Mouse (Mus musculus) intestine, embryonic 14.5 days (tissue): ENCODE measurements around the gene Gm21976. TPM values are rescaled to one million over a fixed set of nuclear protein-coding genes. Genes with fewer than 3 reads are reported as not detected.

Experiments used
- ATAC-seq: fragments of 200-750 bp; cut with Nextera tagmentation; replicated peaks from 2 replicates; pipeline ENCODE4 v1.8.0; 2017; ENCODE audit warnings: low read depth, moderate number of reproducible peaks, moderate TSS enrichment, moderate library complexity; ENCODE audit not compliant: low FRiP score, low TSS enrichment
- DNase-seq: peaks from one replicate; pipeline ENCODE4 v3.0.0-alpha.2; 2018; ENCODE audit warnings: low spot score
- H3K27ac ChIP-seq: fragments of 300-500 bp; sonication (generic); 2 replicates; pipeline ENCODE4 v1.5.1; 2014; ENCODE audit warnings: low read depth, mild to moderate bottlenecking, control low read depth
- H3K27me3 ChIP-seq: fragments of 300-500 bp; sonication (generic); replicated peaks from 2 replicates; pipeline ENCODE4 v1.6.1; 2014; ENCODE audit warnings: low read length, control low read depth; ENCODE audit not compliant: control insufficient read depth, insufficient read depth
- H3K36me3 ChIP-seq: fragments of 300-500 bp; sonication (generic); 2 replicates; pipeline ENCODE4 v1.6.1; 2014; ENCODE audit warnings: low read length, control low read depth; ENCODE audit not compliant: control insufficient read depth, insufficient read depth
- H3K4me1 ChIP-seq: fragments of 300-500 bp; sonication (generic); replicated peaks from 2 replicates; pipeline ENCODE4 v1.6.1; 2014; ENCODE audit warnings: low read length, control low read depth, mixed read lengths; ENCODE audit not compliant: control insufficient read depth, insufficient read depth
- H3K4me2 ChIP-seq: fragments of 300-500 bp; sonication (generic); 2 replicates; pipeline ENCODE4 v1.6.1; 2014; ENCODE audit warnings: low read length
- H3K4me3 ChIP-seq: fragments of 300-500 bp; sonication (generic); 2 replicates; pipeline ENCODE4 v1.5.1; 2014; ENCODE audit warnings: low read depth, low read length, control low read depth, mixed read lengths
- H3K9ac ChIP-seq: fragments of 300-500 bp; sonication (generic); 2 replicates; pipeline ENCODE4 v1.6.1; 2014; ENCODE audit warnings: mild to moderate bottlenecking, low read length
- H3K9me3 ChIP-seq: fragments of 300-500 bp; sonication (generic); 2 replicates; pipeline ENCODE4 v1.6.1; 2016; ENCODE audit warnings: low read length, control low read depth; ENCODE audit not compliant: control insufficient read depth
- WGBS: fragments of 180-500 bp; shearing (Covaris S2); extraction: QIAGEN DNeasy Blood & Tissue Kit; methylation state at CpG from one replicate; pipeline ENCODE4 v1.1.7; 2014; 5-methylcytosine and 5-hydroxymethylcytosine counted together
- polyA plus RNA-seq: library from polyadenylated mRNA; unstranded; fragments of >200 nt; fragmentation: Nextera tagmentation; extraction: Ambion mirVana; gene quantifications from 2 replicates; pipeline ENCODE4 v1.2.1, GENCODE M21; 2014

Gene Gm21976
- polyA plus RNA-seq, 1 experiment from 2014 or later: not detected

DNA sequence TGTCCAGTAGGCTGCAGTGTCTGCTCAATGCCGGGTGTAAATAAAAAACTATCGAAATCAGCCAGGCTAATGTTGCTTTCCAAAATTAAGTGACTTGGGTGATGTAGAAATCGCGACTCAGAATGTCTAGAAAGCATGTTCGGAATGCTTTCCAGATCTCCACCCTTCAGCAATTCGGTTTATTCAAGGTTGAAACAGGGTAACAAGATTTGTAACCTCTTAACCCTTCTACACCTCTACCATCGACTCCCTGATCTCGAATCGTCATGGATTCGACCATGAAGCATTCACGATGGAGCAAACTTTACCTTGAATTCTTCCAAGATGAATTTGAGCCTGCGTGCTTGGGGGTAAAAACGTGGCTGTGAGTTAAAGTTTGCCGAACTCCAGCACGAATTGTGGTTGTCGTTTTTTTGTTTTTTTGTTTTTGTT is 37.6 kb downstream of the Gm21976 start:
- ATAC-seq (no peak), DNase-seq (peak; percentile 61)
- H3K4me1 ChIP-seq: peaks cover 11% of the 10 kb centered on the region
- H3K27me3 ChIP-seq: no peaks in the 10 kb centered on the region
- H3K4me3 ChIP-seq: peak overlapping the region; percentile 93
- 4% methylated on average over 16 of the region's 16 CpGs for WGBS
- H3K27ac ChIP-seq: peak overlapping the region; percentile 91
- peak overlapping the region; percentile 97 for H3K9ac ChIP-seq
- H3K9me3 ChIP-seq: no peaks in the 10 kb centered on the region
- peaks cover 23% of the 10 kb centered on the region for H3K36me3 ChIP-seq
- H3K4me2 ChIP-seq: peak overlapping the region; percentile 64

GRCm38 (mm10) chr13:98317911-98318310 is 38.2 kb downstream of the Gm21976 start:
- Histone ChIP-seq H3K4me1 (peaks cover 11% of the 10 kb centered on the region), H3K36me3 (peaks cover 17% of the 10 kb centered on the region), H3K9ac (no peak overlapping the region), H3K27ac (no peak overlapping the region), H3K27me3 (no peaks in the 10 kb centered on the region), H3K4me2 (peak overlapping the region; percentile 64), H3K4me3 (no peak overlapping the region; the same call in 1 of the 2 replicates), H3K9me3 (no peaks in the 10 kb centered on the region)
- WGBS: 88% methylated on average over 6 of the region's 6 CpGs
- ATAC-seq (no peak), DNase-seq (no peak)

DNA sequence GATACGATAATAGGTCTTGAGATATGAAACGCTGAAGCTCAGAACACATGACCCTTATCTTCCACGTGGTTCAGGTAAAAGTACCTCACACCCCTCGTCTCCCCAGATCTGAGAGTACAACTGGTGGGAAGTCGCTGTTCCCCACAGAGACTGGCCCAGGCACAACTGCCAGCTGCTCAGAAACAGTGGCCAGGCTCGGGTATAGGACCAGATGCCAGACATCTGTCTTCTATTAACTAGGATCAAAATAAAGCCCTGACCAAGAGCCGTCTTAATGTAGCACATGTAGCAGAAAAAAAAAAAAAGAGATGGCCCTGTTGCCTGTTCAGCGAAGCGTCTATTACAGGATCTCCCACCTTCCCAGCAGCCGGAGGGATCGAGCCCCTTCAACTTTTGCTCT is 45.3 kb downstream of the Gm21976 start:
- no peak overlapping the region for H3K4me3 ChIP-seq
- no peak overlapping the region for H3K4me2 ChIP-seq
- ATAC-seq (no peak), DNase-seq (no peak)
- no peaks in the 10 kb centered on the region for H3K36me3 ChIP-seq
- no peak overlapping the region for H3K27ac ChIP-seq
- WGBS: 88% methylated on average over 11 of the region's 11 CpGs
- no peaks in the 10 kb centered on the region for H3K4me1 ChIP-seq
- no peaks in the 10 kb centered on the region for H3K27me3 ChIP-seq
- H3K9me3 ChIP-seq: no peaks in the 10 kb centered on the region
- H3K9ac ChIP-seq: no peak overlapping the region

DNA sequence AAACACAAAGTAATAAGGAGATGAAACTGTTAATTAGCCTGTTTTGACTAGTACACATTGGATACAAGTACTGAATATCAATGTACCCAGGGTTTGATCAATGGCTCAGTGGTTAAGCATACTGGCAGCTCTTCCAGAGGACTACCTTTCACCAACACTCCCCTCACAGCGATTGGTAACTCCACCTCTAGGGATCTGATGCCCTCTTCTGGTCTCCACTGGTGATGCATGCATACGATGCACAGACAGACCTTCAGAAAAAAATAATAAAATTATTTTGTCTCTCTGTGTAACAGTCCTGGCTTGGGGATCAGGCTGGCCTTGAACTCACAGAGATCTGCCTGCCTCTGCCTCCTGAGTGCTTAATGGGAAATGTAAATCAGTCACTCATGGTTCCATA is 52.4 kb downstream of the Gm21976 start:
- WGBS: 63% methylated on average over 2 of the region's 2 CpGs
- H3K36me3 ChIP-seq: no peaks in the 10 kb centered on the region
- ATAC-seq: no peak
- H3K4me2 ChIP-seq: no peak overlapping the region
- H3K4me3 ChIP-seq: no peak overlapping the region
- no peaks in the 10 kb centered on the region for H3K9me3 ChIP-seq
- H3K27ac ChIP-seq: no peak overlapping the region
- DNase-seq: no peak
- H3K9ac ChIP-seq: no peak overlapping the region
- H3K4me1 ChIP-seq: no peaks in the 10 kb centered on the region
- H3K27me3 ChIP-seq: no peaks in the 10 kb centered on the region

GRCm38 (mm10) chr13:98336205-98336604 is 56.5 kb downstream of the Gm21976 start:
- 86% methylated on average over 1 of the region's 1 CpGs for WGBS
- Histone ChIP-seq H3K27ac (no peak overlapping the region), H3K27me3 (no peaks in the 10 kb centered on the region), H3K4me2 (no peak overlapping the region), H3K9ac (no peak overlapping the region), H3K36me3 (no peaks in the 10 kb centered on the region), H3K4me1 (no peaks in the 10 kb centered on the region), H3K9me3 (no peaks in the 10 kb centered on the region), H3K4me3 (no peak overlapping the region)
- no peak for ATAC-seq
- no peak for DNase-seq

DNA sequence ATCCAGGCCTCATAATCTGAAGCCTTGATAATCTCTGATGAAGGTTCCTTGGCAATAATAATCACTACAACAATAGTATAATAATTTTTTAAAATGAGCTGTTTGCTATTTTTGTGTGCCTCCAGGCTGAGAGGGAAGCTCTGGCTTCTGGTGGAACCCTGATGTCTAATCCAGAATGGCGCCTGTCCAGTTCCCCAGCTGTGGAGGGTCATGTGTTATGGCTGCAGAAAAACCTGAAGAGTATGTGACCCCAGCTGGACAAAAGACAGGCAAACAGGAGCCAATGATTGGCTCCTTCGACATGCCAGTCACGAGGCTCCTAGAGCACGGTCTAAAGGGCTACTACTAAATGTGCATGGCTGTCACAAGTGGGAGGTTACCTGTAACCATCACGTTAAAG is 60.8 kb downstream of the Gm21976 start:
- H3K9me3 ChIP-seq: no peaks in the 10 kb centered on the region
- ATAC-seq (no peak), DNase-seq (no peak)
- no peak overlapping the region for H3K4me3 ChIP-seq
- H3K36me3 ChIP-seq: no peaks in the 10 kb centered on the region
- no peaks in the 10 kb centered on the region for H3K4me1 ChIP-seq
- no peak overlapping the region for H3K27ac ChIP-seq
- no peak overlapping the region for H3K9ac ChIP-seq
- no peak overlapping the region for H3K4me2 ChIP-seq
- H3K27me3 ChIP-seq: no peaks in the 10 kb centered on the region
- WGBS: 70% methylated on average over 5 of the region's 5 CpGs

DNA sequence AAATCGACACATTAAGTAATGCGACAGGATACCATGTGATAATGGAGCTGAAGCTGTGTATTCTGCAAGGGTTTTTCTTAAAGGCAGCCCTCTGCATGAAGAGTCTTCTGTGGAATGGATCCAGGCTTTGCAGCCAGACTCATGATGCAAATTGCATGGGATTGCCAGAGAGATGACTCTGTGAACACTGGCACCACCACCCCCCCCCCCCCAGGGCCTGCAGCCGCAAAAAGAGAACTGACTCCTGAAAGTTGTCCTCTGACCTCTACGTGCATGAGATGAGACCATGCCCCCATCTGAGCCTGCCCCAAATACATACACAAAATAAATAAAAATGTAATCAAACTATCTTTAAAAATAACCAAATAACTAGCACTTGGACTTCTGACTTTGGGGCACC is 69.8 kb downstream of the Gm21976 start:
- H3K4me1 ChIP-seq: peaks cover 8% of the 10 kb centered on the region
- H3K27me3 ChIP-seq: peaks cover 54% of the 10 kb centered on the region
- DNase-seq (no peak), ATAC-seq (no peak)
- no peak overlapping the region for H3K27ac ChIP-seq
- no peaks in the 10 kb centered on the region for H3K9me3 ChIP-seq
- H3K4me2 ChIP-seq: no peak overlapping the region
- no peak overlapping the region for H3K9ac ChIP-seq
- no peaks in the 10 kb centered on the region for H3K36me3 ChIP-seq
- 78% methylated on average over 4 of the region's 4 CpGs for WGBS
- H3K4me3 ChIP-seq: no peak overlapping the region

- H3K27ac ChIP-seq: no peak overlapping the region
- H3K4me1 ChIP-seq: peaks cover 21% of the 10 kb centered on the region
- H3K9ac ChIP-seq: no peak overlapping the region
- H3K9me3 ChIP-seq: no peaks in the 10 kb centered on the region
- no peak for DNase-seq
- ATAC-seq: no peak
- H3K4me3 ChIP-seq: no peak overlapping the region
- H3K4me2 ChIP-seq: no peak overlapping the region
- peaks cover 73% of the 10 kb centered on the region for H3K27me3 ChIP-seq
- WGBS: 12% methylated on average over 8 of the region's 8 CpGs
- H3K36me3 ChIP-seq: no peaks in the 10 kb centered on the region
Observed at GRCm38 (mm10) chr13:98351527-98351926, 71.8 kb downstream of the Gm21976 start.

DNA sequence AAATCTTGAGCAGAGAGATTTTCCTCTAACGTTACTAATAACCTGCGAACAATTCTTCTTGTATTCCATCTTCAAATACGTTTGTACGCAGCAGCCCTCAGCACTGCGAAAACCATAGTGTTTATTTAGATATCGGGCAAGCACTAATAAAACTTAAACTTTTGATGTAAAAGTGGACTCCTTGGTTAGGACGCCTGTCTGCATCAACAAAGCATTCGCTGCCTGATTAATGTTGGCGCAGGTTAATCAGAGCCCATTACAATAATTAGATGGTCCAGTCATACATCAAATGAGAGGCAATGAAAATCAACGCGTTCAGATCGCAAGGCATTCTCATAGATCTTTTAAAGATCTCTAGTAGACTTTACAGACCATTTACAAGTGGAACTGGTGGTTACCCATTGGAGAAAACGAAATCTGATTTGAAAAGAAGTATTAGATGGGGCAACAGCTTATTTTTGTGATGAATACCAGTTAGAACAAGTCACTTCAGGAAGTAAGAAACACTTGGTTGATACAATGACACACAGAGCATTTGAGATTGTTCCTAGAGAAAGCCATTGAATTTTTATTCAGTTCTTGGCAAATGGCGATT is 72.8 kb downstream of the Gm21976 start:
- 12% methylated on average over 14 of the region's 14 CpGs for WGBS
- H3K27me3 ChIP-seq: peaks cover 82% of the 10 kb centered on the region
- no peak overlapping the region for H3K9ac ChIP-seq
- ATAC-seq: no peak
- no peak overlapping the region for H3K27ac ChIP-seq
- H3K9me3 ChIP-seq: no peaks in the 10 kb centered on the region
- DNase-seq: no peak
- no peaks in the 10 kb centered on the region for H3K36me3 ChIP-seq
- H3K4me1 ChIP-seq: peaks cover 21% of the 10 kb centered on the region
- no peak overlapping the region for H3K4me2 ChIP-seq
- no peak overlapping the region for H3K4me3 ChIP-seq
